Mouse (Mus musculus) layer of hippocampus, postnatal 25 days (tissue): ENCODE results near the gene Dhx57. TPM values are rescaled to one million over a fixed set of nuclear protein-coding genes. Genes with fewer than 3 reads are reported as not detected.
"Not testable (repeated sequence)": the region's sequence is repeated elsewhere in the genome, so short reads cannot be mapped to it uniquely, and the experiment has no call there.

Experiments
- DNase-seq, 2 experiments: peaks; one replicate each; pipeline ENCODE4 v3.0.0; 2022; ENCODE audit warnings: mixed read lengths in 2 of 2, low spot score in 1 of 2; ENCODE audit errors: extremely low spot score in 1 of 2
- total RNA-seq, 2 experiments: library from RNA; stranded (reverse); gene quantifications; 2 replicates each; pipeline ENCODE4 v1.2.3; 2021

The Dhx57 gene
- total RNA-seq, 2 experiments from 2014 or later, result 35.2 to 39.9 TPM

GRCm38 (mm10) chr17:80267065-80267464 is 23.2 kb downstream of the Dhx57 start:
- DNase-seq, result no peak

DNA sequence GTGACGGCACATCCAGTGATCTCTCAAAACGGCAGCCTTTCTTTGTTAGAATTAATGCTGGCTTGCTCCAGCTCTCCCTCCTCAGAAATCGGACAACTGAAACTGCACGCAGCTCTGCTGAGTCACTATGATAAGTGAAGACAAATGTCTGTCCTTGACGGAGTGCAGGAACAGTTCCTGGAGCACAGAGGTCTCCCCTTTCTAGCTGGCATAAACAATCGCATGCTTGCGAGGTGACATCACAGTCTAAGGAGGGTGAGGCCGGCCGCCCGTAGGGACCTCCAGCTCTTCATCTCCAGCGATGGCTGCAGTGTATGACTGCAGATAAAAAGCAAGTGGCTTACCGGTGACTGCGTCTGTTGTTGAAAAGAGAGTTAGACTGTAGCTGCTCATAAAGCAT is 35.1 kb downstream of the Dhx57 start:
- DNase-seq, result no peak

DNA sequence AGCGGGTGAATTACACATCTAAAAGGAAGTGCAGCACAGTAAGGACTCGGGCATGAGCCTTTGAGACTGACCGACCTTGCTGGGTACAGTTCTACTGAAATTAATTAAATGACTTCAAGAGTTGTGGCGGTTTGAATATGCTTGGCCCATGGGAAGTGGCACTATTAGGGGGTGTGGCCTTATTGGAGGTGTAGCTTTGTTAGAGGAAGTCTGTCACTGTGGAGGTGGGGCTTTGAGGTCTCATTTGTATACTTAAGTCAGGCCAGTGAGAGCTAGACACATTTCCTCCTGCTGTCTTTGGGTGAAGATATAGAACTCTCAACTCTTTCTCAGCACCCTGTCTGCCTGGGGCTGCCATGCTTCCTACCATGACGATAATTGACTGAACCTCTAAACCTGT is 35.9 kb downstream of the Dhx57 start:
- no peak for DNase-seq

- no peak for DNase-seq
Measured at GRCm38 (mm10) chr17:80252757-80253525, 37.3 kb downstream of the Dhx57 start.

GRCm38 (mm10) chr17:80243116-80243515 is 47.2 kb downstream of the Dhx57 start:
- no peak for DNase-seq

DNA sequence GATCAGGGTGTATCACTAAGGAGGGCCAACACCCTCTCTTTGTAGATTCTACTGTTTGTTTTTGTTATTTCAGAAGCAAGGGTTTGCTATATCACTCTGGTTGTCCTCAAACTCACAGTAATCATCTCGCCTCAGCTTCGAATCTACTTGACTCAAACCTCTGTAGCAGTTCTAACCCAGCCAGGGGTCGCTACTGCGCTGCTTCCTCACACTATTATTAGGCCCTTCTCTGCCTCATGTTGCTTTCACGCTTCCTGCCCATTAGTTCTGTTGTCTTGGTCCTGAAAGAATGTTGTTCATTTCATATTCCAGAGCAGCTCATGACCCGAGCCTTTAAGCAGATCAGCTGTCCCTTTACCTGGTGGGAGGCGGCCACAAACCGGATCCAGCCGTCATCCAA is 48.7 kb downstream of the Dhx57 start:
- no peak for DNase-seq

DNA sequence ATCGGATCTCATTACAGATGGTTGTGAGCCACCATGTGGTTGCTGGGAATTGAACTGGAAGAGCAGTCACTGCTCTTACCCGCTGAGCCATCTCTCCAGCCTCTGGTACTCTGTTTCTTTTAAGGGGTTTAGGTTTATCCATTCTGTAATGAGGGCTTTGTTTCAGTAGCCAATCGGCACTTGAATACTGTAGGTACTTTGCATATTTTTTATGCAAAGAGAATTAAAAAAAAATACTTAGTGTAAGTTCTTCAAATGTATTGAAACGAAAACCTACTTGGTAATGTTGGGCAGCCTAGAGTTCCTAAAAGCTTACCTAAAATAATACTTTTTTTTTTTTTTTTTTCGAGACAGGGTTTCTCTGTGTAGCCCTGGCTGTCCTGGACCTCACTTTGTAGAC is 52.8 kb downstream of the Dhx57 start:
- no peak for DNase-seq

DNA sequence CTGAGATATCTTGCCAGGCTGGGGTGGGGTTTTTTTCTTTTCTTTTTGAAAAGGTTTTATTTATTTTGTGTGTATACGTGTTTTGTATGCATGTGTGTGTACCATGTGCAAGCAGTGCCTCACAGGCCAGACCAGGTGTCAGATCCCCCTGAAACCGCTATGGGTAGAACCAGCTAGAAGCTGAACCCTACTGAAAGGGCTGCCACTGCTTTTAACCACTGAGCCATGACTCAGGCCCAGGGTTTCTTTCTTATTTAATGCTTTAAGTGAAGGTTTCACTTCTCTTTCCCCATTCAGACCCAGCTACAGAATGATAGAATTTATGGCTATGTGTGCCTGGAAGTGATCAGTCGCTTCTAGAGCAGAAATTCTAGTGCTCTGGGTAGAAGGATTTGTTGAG is 53.5 kb downstream of the Dhx57 start:
- DNase-seq, result no peak

DNA sequence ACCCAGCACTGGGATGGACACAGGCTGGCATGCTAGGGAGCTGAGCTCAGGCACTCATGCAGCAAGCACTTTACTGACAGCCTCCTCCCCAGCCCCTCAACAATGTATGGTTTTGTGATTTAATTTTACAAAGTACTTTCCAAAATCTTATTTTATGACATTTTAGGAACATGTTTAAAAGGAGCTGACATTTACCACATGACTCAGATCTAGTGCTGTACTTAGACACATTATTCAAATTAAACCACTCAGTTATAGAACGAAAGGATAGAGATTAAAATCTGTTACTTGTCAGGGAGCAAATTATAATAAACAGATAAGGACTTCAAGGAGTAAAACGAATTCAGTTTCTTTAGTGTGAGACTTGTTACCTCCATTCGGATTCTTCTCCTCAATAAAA is 54.8 kb downstream of the Dhx57 start:
- no peak for DNase-seq

GRCm38 (mm10) chr17:80234376-80234775 is 55.9 kb downstream of the Dhx57 start:
- DNase-seq, result no peak

DNA sequence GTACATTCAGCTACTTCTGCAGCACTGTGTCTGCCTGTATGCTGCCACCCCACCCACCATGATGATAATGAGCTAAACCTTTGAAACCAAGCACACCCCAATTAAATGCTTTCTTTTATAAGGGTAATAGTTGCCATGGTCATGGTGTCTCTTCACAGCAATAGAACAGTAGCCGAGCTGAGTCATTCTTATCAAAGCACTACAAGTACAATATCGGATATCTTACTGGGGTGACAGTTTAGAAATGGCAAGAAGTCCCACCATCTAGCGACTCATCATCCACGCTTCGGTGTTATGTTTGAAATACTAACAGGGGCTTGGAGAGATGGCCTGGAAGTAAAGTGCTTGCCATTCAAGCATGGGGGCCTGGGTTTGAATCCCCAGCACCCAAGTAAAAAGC is 56.4 kb downstream of the Dhx57 start:
- DNase-seq, result no peak

GRCm38 (mm10) chr17:80229396-80229795 is 60.9 kb downstream of the Dhx57 start:
- DNase-seq, result no peak

DNA sequence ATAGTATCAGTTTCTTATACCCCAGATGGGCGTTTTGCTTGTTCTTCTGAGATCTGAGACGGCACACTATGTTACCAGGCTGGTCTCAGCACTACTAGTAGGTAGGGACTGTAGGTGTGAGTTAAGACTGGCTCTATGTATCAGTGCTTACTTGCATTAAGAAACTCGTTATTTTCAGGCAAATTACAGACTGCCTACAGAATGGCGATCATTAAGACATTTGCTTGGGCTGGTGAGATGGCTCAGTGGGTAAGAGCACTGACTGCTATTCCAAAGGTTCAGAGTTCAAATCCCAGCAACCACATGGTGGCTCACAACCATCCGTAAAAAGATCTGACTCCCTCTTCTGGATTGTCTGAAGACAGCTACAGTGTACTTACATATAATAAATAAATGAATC is 65.1 kb downstream of the Dhx57 start:
- DNase-seq, result not testable (repeated sequence)

DNA sequence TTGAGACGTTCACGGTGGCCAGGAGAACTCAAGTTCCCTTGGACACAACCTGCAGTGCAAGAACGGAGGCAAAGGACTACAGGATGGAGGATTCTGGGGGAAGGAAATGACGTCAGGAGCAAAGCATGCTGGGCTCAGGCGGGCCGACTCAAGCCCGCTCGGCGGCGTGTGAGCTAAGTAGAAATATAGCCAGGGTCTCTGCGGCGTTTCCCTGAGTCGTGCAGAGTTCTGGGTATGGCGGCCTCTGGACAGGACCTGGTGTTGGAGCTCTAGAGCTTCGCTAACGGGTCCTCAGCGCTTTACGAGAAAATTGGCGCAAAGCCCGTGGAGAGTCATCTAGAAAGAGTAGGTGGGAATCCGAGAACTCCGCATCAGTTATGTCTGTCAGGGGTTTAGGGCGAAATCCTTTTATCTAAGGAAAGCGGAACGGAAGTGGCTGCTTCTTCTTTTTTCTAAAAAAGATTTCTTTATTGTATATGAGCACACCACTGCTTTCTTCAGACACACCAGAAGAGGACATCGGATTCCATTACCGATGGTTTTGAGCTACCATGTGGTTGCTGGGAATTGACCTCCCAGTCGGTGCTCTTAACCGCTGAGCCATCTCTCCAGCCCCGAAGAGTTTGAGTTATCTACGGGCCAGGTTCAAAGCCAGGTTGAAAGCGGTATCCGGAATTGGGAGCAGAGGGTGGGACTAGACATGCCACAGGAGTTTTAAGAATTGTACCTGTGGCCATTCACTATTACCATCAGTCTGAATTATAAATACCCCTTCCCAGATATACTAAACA is 65.8 kb downstream of the Dhx57 start, which contains the start of gene Gemin6:
TSS of gene Gemin6 (plus strand) at position 116 of the 791 bp plus-strand sequence.
- peak; percentile 57 to 72 for DNase-seq

DNA sequence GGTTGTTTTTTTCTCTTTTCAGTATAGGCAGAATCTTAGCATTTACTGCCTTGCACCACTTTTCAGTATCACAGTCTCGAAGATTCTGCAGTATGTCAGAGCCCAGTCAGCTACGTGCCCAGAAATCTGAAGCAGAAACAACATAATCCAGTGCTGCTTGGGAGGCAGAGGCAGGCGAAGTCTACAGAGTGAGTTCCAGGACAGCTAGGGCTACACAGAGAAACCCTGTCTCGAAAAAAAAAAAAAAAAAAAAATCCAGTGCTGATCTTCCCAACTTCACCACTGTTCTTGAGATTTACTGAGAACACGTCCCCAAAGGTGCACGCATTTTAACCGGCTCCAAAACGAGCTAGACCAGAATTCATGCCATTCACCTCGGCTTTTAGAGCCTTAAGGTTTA is 66.4 kb downstream of the Dhx57 start:
- DNase-seq, result no peak

DNA sequence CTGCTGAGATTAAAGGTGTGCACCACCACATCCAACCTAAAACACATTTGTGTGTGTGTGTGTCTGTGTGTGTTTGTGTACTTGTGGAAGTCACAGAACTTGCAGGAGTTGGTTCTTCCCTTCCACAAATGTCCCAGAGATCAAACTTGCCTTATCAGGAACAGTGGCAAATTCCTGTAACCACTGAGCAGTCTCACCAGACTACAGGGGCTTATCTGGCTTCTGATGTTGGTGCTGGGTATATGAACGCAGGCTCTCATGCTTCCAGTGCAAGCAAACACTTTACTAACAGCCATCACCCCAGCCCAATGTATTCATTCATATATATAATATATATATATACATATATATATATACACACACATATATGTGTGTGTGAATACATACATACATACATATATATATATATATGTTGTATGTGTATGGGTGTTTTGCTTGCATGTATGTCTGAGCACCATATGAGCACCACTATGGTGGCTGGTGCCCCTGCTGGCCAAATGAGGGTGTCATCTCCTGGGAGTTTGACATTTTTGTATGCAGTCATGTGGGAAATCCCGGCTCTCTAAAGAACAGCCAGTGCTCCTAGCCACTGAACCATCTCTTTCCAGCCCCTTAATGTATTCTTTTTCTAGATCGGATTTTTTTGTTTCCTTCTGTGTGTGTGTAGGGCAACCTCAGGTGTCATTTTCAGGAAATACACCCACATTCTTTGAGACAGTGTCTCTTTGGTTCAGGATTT is 68.2 kb downstream of the Dhx57 start:
- DNase-seq, result no peak

GRCm38 (mm10) chr17:80221202-80221601 is 69.1 kb downstream of the Dhx57 start:
- no peak for DNase-seq

- no peak for DNase-seq
Measured at GRCm38 (mm10) chr17:80220131-80220530, 70.1 kb downstream of the Dhx57 start.

DNA sequence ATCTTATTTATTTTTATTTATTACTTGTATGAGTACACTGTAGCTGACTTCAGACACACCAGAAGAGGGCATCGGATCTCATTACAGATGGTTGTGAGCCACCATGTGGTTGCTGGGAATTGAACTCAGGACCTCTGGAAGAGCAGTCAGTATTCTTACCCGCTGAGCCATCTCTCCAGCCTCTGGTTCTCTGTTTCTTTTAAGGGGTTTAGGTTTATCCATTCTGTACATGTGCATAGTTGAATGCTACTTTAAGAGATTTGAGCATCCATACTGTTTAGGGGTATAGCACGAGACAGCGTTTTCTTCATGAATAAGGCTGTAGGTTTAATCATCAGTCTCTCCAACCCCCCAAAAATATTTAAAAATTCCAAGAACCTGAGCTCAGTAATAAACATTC is 76.3 kb downstream of the Dhx57 start:
- DNase-seq, result not testable (repeated sequence)

DNA sequence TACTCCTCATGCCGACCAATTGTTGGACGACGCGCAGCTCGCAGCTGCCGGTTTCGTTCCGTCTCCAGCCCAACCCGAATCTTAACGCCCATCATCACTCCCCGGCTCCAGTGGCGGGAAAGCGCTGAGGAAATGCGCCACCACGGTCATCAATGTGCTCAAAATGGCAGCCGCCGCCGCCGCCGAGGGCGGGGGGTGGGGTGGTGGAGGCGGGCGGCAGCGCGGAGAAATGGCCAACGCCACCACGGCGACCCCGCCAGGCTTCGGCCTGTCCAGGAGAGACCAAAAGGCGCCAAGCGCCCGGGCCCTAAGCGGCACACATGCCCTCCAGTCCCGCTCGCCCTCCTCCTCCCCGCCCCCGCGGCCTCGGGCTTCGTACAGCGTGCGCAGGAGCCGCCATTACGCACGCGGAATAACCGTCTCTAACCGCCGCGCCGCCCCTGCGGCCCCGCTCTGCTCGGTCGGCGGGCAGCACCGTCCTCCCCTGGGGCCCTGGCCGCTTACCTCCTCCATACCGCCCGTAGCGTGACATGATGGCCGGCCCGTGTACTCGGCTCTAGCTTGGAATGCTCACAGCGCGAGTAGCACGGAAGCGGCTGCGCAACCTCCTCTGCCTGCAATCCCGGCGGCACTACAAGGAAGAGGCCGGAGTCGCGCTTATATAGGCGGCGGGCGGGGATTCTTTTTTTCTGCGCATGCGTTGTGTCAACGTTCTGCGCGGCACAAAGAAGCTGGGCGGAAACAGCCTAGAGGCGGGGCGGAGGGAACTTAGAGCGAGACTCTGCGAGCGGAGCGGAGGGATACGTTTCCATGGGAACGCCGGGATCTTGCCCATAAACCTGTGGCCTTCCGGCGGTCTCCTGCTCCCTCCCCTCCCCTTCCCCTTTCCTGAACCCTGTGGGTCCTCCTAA is 83.3 kb downstream of the Dhx57 start, which contains the start of the genes Srsf7 and Ttc39d:
TSS of gene Srsf7 (minus strand) at position 637 of the 911 bp plus-strand sequence.
TSS of gene Ttc39d (plus strand) at position 790 of the 911 bp plus-strand sequence.
- DNase-seq, result peak; percentile 98 to 99
